Mouse (Mus musculus) cerebellum, adult 11 months (tissue): Measurements from ENCODE around the gene Treml4.
A peak's percentile ranks its signal among the peaks of the same experiment; 100 is the strongest.

ENCODE experiments used
- DNase-seq: peaks from one replicate; pipeline ENCODE4 v3.0.0; 2022

Gene Treml4

DNA sequence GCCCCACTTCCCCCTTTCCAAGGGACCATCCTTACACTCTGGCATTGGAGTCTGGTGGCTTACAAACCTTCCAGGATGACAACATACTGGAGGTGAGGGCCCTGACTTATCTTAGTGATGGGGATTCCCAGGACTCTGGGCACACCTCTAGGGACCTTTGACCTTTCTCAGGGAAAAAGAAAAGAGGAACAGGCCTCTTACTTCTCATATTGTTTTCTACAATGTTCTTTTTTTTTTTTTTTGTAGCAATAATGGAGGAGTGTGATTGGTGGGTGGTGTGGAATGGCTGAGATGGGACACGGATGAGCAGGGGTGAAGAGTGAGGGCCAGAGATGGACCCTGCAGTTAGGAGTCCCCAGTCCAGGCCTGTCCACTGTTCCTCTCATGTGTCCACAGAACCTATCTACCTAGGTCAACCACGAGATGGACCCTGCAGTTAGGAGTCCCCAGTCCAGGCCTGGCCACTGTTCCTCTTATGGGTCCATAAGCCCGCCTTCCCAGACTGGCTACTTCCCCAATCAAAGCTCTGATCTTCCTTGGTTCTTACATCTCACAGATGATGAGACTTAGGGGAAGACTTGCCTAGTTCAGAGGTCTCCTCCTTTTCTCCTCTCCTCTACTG, at the start of gene Treml4:
Gene Treml4 (plus strand): TSS at position 555 of the 622 bp plus-strand sequence.
- DNase-seq: no peak

GRCm38 (mm10) chr17:48215429-48215828, 48.7 kb upstream of the Treml4 start:
- DNase-seq: no peak

DNA sequence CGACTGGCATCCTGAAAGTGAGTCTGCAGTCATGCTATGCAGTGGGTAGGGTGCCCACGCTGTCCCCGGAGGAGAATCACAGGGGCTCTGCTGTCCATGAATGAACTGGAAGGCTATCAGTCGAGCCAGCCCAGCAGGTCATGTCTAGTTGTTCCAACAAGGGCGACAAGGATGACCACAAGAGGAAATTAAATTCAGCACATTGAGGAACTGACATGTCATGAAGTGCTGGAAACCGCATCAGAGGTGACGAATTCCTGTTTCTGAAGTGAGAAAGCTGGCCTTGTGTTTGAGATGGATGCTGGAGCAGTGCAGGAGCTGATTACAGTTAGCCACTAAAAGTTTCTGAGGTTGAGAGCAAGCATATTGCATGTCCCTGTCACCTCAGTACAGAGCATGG, 33.4 kb upstream of the Treml4 start:
- no peak for DNase-seq

GRCm38 (mm10) chr17:48232518-48232917, 31.6 kb upstream of the Treml4 start, which contains the start of gene Trem1:
Gene Trem1, plus strand, starts transcription at chr17:48232768.
- no peak for DNase-seq

DNA sequence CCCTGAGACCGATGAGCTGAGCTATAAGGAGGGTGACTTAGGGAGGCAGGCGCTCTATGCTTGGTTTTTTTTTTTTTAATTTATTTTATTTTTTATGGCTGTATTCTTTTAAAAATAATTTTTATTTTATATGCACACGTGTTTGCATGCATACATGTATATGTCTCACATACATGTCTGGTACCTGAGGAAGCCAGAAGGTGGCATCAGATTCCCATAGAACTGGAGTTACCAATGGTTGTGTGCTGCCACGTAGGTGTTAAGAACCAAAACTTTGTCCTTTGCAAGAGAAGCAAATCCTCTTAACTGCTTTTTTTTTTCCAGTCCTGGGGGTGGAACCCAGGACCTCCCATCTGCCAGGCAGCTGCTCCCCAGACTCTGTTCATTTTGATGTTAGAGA, 30.3 kb upstream of the Treml4 start:
- no peak for DNase-seq

DNA sequence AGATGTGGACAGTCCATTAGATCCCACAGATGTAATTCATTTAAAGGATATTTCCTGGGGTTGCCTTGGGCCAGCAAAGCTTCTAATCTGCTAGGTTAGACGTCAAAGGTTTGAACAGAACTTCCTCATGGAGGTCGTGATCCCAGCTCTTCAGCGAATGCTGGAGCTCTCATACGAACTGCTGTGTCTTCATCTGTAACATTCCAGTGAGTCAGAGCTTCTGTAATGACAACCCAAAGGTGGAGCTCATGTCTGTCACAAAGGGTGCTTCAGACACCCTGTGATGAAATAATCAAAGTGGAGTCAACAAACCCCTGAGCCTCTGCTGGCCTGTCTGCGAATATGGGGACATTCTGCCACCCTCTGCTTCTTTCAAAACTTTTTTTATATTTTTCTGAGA, 29.5 kb upstream of the Treml4 start:
- DNase-seq: no peak

GRCm38 (mm10) chr17:48235773-48236370, 28.2 kb upstream of the Treml4 start:
- DNase-seq: no peak

- DNase-seq: no peak
Observed at GRCm38 (mm10) chr17:48237621-48238020, 26.5 kb upstream of the Treml4 start.

DNA sequence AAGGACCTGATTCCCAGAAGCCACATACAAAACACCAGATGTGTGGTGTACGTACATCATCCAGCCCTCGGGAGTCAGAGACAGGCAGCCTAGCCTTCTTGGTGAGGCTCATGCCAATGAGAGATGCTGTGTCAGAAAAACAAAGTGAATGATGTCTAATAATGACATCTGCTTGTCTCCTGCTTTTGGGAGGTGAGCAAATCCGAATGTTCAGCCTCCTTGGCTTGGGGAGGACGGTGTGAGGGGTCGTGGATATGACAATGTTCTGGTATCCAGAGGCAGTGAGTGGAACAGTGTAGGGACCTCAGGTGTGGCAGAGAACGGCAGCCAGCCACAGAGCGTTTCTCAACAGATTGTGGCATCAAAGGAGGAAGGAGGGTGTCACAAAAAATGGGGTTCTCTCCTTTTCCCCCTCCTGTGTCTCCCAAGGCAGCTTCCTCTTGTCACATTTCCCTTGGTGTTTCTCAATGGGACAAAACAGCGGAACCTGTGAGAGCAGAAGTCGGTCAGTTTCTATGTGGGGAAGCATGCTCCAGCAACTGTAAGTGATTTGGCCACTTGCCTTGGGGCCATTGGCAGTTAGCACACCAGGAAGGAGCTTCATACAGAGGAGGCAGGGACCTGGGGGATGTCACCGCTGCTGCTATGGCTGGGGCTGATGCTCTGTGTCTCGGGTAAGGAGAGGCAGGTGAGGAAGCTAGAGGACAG, 16.7 kb upstream of the Treml4 start, which contains the start of gene Trem3:
Gene Trem3 (plus strand): TSS at position 557 of the 708 bp plus-strand sequence.
- no peak for DNase-seq

DNA sequence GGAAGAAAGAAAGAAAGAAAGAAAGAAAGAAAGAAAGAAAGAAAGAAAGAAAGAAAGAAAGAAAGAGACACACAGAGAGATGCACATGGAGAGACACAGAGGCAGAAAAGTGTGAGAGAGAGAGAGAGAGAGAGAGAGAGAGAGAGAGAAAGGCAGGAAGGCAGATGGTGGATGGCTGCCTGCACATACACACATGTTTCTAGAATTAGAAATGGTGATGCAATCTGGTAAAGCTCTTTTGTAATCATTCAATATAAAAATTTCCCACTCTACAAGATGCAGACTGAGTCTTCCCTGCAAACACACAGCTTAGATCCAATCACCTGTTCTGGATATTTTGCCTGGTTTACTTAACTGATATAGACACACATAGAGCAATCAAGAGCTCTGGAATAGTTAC, 15.1 kb upstream of the Treml4 start:
- no peak for DNase-seq

DNA sequence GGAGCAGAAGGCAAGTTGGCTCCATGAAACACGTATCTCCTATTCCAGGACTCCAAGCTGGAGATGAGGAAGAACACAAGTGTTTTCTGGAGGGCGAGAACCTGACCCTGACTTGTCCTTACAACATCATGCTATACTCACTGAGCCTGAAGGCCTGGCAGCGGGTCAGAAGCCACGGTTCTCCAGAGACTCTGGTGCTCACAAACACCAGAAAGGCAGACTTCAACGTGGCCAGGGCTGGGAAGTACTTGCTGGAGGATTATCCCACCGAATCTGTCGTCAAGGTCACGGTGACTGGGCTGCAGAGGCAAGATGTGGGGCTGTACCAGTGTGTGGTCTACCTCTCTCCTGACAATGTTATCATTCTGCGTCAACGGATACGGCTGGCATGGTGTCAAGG, 14.6 kb upstream of the Treml4 start:
- DNase-seq: no peak

- no peak for DNase-seq
Observed at GRCm38 (mm10) chr17:48250631-48251030, 13.5 kb upstream of the Treml4 start.

DNA sequence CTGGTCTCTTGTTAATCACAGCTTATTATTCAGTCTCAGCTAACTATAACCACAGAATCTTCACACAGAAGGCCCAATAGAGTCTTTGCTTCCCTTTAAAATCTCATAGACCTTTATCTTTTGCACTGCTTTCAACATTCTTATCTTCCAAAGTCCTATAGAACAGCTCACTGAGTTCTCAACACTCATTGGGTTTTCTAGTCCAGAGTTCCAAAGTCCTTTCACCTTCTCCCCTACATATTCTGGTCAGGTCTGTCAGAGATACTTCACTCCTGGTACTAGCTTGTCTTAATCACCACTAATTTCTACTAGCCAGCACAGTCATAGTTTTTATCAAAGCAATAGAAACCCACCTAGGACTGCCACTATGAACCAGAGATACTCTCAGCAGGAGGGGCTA, 7.5 kb upstream of the Treml4 start:
- no peak for DNase-seq

DNA sequence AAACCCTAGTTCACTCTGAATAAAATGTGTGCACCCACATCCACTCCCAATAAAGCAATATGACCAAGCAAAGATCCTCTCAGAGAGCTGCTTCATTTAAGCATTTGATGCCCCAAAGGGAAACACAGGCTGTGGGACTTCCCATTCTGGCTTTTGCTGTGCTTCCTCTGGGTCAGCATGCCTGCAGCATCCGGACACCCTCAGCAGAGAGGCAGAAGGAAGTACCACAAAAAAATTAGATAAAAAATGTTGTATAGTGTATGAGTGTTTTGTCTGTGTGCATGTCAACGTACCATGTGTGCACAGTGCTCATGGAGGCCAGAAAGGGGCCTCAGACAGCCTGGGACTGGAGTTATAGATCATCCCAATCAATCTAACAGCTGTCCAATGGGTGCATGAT, 2.2 kb upstream of the Treml4 start:
- no peak for DNase-seq

DNA sequence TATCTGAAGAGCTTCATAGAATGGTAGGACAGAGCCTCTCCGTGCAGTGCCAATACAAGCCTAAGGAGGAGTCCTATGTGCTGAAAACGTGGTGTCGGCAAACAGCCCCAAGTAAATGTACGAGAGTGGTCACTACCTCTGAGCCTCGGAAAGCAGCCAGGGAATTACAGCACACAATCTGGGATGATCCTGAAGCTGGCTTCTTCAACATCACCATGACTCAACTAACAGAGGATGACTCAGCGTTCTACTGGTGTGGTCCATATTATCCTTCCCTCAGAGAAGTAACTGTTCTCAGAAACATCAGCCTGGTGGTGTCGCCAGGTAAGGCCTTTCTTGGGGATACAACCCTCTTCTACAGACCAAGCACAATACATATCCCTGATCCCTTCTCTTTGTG, 567 bp downstream of the Treml4 start:
- no peak for DNase-seq

- DNase-seq: no peak
Observed at GRCm38 (mm10) chr17:48266138-48266537, 2.0 kb downstream of the Treml4 start.

DNA sequence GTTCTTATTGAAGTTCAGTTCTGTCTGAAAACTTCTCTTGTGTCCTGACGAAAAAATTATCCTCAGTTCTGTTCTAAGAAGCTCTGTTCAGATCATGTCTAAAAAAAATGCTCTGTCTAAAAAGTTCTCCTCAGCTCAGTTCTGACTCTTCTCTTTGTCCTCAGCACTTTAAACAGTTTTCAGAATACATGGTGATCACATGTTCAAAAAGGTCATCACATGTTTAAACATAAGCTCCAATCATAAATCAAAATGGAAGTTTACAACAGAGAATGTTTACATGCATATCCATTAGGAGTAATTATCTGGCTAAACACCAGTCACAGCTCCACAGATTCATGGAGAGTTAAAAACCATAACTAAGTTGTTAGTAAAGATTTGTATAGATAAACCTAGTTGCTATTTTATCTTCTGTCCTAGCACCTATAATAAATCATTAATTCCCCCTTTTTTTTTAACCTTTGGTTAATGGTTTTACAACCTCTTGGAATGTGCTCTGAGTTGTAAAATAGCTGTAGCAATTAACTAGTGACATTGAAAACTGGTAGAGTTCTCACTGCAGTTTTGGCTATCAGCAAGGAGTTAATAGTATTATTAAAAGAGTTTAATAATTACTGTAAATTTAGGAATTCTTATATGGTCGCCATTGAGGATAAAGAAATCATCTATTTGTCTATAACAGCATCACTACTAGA, 2.7 kb downstream of the Treml4 start:
- no peak for DNase-seq

- no peak for DNase-seq
Observed at GRCm38 (mm10) chr17:48267591-48267990, 3.5 kb downstream of the Treml4 start.

GRCm38 (mm10) chr17:48268276-48268675, 4.2 kb downstream of the Treml4 start:
- no peak for DNase-seq

- no peak for DNase-seq
Observed at GRCm38 (mm10) chr17:48269833-48270232, 5.7 kb downstream of the Treml4 start.

DNA sequence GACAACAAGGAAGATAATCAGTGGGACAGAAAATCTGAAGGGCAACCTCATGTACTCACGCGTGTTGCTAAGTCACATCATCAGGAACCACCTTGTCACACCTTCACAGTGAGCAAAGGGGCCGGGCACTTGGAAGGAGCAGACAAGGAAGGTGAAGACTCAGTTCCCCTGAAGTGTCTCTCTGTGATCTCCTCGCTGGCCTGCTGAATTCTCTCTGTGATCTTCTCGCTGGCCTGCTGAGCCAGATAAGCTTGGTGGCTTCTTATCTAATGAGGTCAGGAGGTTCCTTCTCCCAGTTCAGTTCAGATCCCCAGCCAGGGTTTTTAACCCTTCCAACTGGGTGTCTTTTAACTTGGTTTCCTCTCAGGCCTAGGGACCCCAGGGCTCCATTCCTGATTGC, 8.1 kb downstream of the Treml4 start:
- DNase-seq: no peak

DNA sequence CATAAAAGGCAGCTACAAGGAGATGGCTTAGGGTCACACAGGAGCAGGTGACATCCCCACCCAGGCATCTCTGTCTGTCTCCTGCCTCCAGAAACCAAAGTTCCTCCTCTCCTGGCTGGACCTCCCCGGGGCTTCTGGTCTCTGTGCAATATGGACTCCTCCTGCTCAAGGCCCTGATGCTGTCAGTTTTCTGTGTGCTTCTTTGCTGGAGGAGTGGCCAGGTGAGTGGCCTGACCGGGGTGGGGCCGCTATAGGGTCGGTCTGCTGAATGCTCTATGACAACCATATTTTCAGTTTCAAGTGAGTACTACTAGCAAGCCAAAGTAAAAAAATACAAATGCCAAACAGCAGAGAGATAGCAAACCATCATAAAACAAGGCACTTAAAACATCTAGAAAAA, 8.5 kb downstream of the Treml4 start:
- no peak for DNase-seq

- no peak for DNase-seq
Observed at GRCm38 (mm10) chr17:48274098-48274497, 10.0 kb downstream of the Treml4 start.

GRCm38 (mm10) chr17:48274885-48275284, 10.8 kb downstream of the Treml4 start:
- peak; percentile 51 for DNase-seq
